Mouse (Mus musculus): ENCODE data around the gene Fen1. TPM values are rescaled to one million over a fixed set of nuclear protein-coding genes. Genes with fewer than 3 reads are reported as not detected.

Fen1 gene
- polyA plus RNA-seq, 1 experiment = 83.7 TPM

DNA sequence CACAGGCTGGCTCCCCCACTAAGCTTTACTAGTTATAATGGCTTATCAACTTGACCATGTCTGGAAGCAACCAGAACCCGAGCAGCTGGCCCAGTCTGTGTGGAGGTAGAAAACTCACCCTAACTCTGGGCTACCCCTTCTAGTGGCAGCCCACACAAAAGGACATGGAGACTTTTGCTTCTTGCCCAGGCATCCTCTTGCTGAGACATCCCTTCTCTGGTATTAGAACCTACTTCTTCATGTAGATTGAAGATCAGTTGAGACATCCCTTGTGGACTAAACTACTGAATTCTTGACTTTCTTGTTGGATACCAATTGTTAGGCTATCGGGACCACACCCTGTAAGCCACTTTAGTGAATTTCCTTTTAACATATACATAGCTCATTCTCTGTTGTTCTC, 5.7 kb downstream of the Fen1 start:
- H3K27me3 ChIP-seq (ENCODE audit: control insufficient read depth, insufficient read depth, insufficient read length) = no peaks in the 10 kb centered on the region
- H3K4me3 ChIP-seq (ENCODE audit: insufficient read depth, poor library complexity, severe bottlenecking) = no peak overlapping the region
- TF ChIP-seq MYOG (IDR thresholded peaks at IDR 0.05; ENCODE audit: control insufficient read depth, extremely low read depth, insufficient read length) (no peak), MAX (IDR thresholded peaks at IDR 0.05) (no peak), USF1 (IDR thresholded peaks at IDR 0.05; ENCODE audit: low read depth) (no peak), CTCF (IDR thresholded peaks at IDR 0.05; ENCODE audit: control insufficient read depth, insufficient read depth, insufficient read length) (no peak), FOSL1 (IDR thresholded peaks at IDR 0.05; ENCODE audit: insufficient read depth, low read length, poor library complexity, severe bottlenecking) (no peak), MYOD1 (IDR thresholded peaks at IDR 0.05; ENCODE audit: control insufficient read depth, insufficient read length, low read depth) (no peak), CEBPB (IDR thresholded peaks at IDR 0.05; ENCODE audit: low read depth) (no peak)
- peaks cover 27% of the 10 kb centered on the region for H3K79me3 ChIP-seq (ENCODE audit: low read depth)
- H3K36me3 ChIP-seq (ENCODE audit: control insufficient read depth, insufficient read depth) = peaks cover 77% of the 10 kb centered on the region
- H3K79me2 ChIP-seq (ENCODE audit: control insufficient read depth, insufficient read depth) = peaks cover 32% of the 10 kb centered on the region
- H3ac ChIP-seq (ENCODE audit: control insufficient read depth, insufficient read length, low read depth) = no peak overlapping the region

DNA sequence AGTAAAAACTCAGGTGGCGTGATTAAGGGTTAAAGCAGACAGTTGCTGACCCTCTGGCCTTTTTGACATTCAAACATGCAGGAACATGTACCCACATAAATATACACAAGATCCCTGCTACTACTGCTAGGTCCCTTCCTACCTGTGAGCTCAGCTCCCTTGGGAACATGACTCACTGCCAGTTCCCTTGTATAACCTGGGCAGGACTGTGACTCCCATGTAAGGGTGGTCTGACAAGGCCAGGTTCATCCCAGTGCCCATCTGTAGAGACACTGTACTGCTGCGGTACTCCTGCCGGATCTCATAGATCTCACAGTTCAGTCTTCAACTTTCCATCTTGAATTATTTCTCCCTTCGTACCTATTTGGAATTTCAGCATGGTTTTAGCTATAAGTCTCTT, 6.8 kb downstream of the Fen1 start:
- Histone ChIP-seq H3K79me3 (ENCODE audit: low read depth) (peaks cover 17% of the 10 kb centered on the region), H3ac (ENCODE audit: control insufficient read depth, insufficient read length, low read depth) (no peak overlapping the region), H3K79me2 (ENCODE audit: control insufficient read depth, insufficient read depth) (peaks cover 20% of the 10 kb centered on the region), H3K4me3 (ENCODE audit: insufficient read depth, poor library complexity, severe bottlenecking) (no peak overlapping the region), H3K36me3 (ENCODE audit: control insufficient read depth, insufficient read depth) (peaks cover 85% of the 10 kb centered on the region), H3K27me3 (ENCODE audit: control insufficient read depth, insufficient read depth, insufficient read length) (no peaks in the 10 kb centered on the region)
- TF ChIP-seq CEBPB (IDR thresholded peaks at IDR 0.05; ENCODE audit: low read depth) (no peak), CTCF (IDR thresholded peaks at IDR 0.05; ENCODE audit: control insufficient read depth, insufficient read depth, insufficient read length) (no peak), MYOG (IDR thresholded peaks at IDR 0.05; ENCODE audit: control insufficient read depth, extremely low read depth, insufficient read length) (no peak), MAX (IDR thresholded peaks at IDR 0.05) (no peak)

DNA sequence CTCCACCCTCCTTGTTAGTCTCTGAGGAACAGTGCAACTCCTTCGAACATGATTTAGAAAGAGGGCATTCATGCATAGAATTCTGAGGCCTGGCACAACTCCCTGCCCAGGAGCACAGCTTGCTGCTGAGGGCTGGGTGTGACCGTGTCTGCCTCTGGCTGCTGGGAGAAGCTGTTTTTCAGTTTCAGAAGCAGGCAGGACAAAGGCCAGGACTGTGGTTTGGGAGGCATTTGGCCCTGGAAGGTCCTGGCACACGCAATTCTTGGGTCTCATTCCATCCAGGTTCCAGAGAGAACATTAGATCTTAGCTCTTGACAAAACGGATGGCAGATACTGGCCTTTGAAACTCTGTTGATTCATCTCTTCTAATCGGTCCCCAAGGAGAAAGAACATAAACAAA, 8.7 kb downstream of the Fen1 start:
- H3K36me3 ChIP-seq (ENCODE audit: control insufficient read depth, insufficient read depth) = peaks cover 72% of the 10 kb centered on the region
- H3K79me2 ChIP-seq (ENCODE audit: control insufficient read depth, insufficient read depth) = peaks cover 1% of the 10 kb centered on the region
- no peaks in the 10 kb centered on the region for H3K27me3 ChIP-seq (ENCODE audit: control insufficient read depth, insufficient read depth, insufficient read length)
- H3ac ChIP-seq (ENCODE audit: control insufficient read depth, insufficient read length, low read depth) = no peak overlapping the region
- H3K4me3 ChIP-seq (ENCODE audit: insufficient read depth, poor library complexity, severe bottlenecking) = no peak overlapping the region
- H3K79me3 ChIP-seq (ENCODE audit: low read depth) = peaks cover 1% of the 10 kb centered on the region
- TF ChIP-seq CEBPB (IDR thresholded peaks at IDR 0.05; ENCODE audit: low read depth) = no peak
- TF ChIP-seq CTCF (IDR thresholded peaks at IDR 0.05; ENCODE audit: control insufficient read depth, insufficient read depth, insufficient read length) = no peak
- TF ChIP-seq MYOD1 (IDR thresholded peaks at IDR 0.05; ENCODE audit: control insufficient read depth, insufficient read length, low read depth) = no peak
- no peak for TF ChIP-seq FOSL1 (IDR thresholded peaks at IDR 0.05; ENCODE audit: insufficient read depth, low read length, poor library complexity, severe bottlenecking)
- TF ChIP-seq MAX (IDR thresholded peaks at IDR 0.05) = no peak

DNA sequence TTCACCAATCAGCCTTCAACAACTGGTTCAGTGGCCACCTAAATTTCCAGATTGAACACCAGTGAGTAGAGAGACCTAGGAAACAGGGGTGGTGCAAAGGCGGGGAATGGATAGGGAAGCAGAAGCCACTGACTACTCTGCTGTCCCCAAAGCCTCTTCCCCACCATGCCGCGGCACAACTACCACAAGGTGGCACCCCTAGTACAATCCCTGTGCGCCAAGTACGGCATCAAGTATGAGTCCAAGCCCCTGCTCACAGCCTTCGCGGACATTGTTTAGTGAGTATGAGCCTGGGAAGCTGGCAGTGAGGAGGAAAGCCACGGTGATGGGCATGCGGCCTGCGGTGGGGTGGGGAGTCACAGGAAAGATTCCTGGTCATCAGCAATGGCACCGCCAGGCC, 9.6 kb downstream of the Fen1 start:
- Histone ChIP-seq H3K79me2 (ENCODE audit: control insufficient read depth, insufficient read depth) (no peaks in the 10 kb centered on the region), H3K79me3 (ENCODE audit: low read depth) (no peaks in the 10 kb centered on the region), H3K27me3 (ENCODE audit: control insufficient read depth, insufficient read depth, insufficient read length) (no peaks in the 10 kb centered on the region), H3ac (ENCODE audit: control insufficient read depth, insufficient read length, low read depth) (no peak overlapping the region), H3K36me3 (ENCODE audit: control insufficient read depth, insufficient read depth) (peaks cover 71% of the 10 kb centered on the region), H3K4me3 (ENCODE audit: insufficient read depth, poor library complexity, severe bottlenecking) (no peak overlapping the region)
- TF ChIP-seq MAX (IDR thresholded peaks at IDR 0.05) = no peak
- TF ChIP-seq CEBPB (IDR thresholded peaks at IDR 0.05; ENCODE audit: low read depth) = no peak
- no peak for TF ChIP-seq USF1 (IDR thresholded peaks at IDR 0.05; ENCODE audit: low read depth)
- TF ChIP-seq MYOG (IDR thresholded peaks at IDR 0.05; ENCODE audit: control insufficient read depth, extremely low read depth, insufficient read length) = no peak

DNA sequence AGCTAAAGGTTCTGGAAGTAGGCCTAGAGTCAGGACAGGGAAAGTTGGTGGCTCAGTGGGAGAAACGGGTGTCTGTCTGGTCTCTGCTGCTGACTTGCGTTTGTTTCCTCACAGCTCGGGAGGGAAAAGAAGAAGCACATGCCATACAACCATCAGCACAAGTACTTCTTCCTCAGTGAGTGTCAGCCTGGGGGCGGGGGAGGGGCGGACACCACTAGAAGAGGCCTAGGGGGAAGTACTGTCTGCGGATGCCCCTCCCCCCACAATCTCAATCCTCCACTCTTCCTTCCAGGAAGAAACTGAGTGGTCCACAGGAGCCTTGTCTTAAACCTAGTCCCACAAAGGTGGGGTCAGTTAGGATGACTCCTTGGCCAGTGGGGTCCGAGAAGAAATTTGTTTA, 12.6 kb downstream of the Fen1 start:
- Histone ChIP-seq H3K79me3 (ENCODE audit: low read depth) (no peaks in the 10 kb centered on the region), H3K27me3 (ENCODE audit: control insufficient read depth, insufficient read depth, insufficient read length) (no peaks in the 10 kb centered on the region), H3K79me2 (ENCODE audit: control insufficient read depth, insufficient read depth) (peaks cover 1% of the 10 kb centered on the region), H3K4me3 (ENCODE audit: insufficient read depth, poor library complexity, severe bottlenecking) (no peak overlapping the region), H3K36me3 (ENCODE audit: control insufficient read depth, insufficient read depth) (peaks cover 73% of the 10 kb centered on the region), H3ac (ENCODE audit: control insufficient read depth, insufficient read length, low read depth) (no peak overlapping the region)
- TF ChIP-seq CEBPB (IDR thresholded peaks at IDR 0.05; ENCODE audit: low read depth) (no peak), MYOD1 (IDR thresholded peaks at IDR 0.05; ENCODE audit: control insufficient read depth, insufficient read length, low read depth) (no peak), MAX (IDR thresholded peaks at IDR 0.05) (no peak), CTCF (IDR thresholded peaks at IDR 0.05; ENCODE audit: control insufficient read depth, insufficient read depth, insufficient read length) (no peak), FOSL1 (IDR thresholded peaks at IDR 0.05; ENCODE audit: insufficient read depth, low read length, poor library complexity, severe bottlenecking) (no peak), MYOG (IDR thresholded peaks at IDR 0.05; ENCODE audit: control insufficient read depth, extremely low read depth, insufficient read length) (no peak), USF1 (IDR thresholded peaks at IDR 0.05; ENCODE audit: low read depth) (no peak)

DNA sequence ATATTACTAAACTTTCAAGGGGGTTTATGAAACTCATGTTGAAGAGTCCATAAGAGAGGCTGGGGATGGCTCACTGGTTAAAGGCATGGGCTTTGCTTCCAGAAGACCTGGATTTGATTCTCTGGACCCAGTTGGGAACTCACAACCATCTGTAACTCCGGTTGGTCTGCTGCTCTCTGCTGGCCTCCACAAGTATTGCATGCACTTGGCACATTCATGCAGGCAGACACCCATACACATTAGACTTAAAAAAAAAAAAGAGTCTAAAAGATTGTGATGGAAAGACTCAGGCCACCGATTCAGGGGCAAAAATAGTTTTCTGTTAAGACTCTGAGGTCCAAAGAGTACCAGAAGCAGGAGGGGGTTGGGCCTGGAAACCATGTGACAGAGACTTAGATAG, 13.2 kb downstream of the Fen1 start:
- Histone ChIP-seq H3K36me3 (ENCODE audit: control insufficient read depth, insufficient read depth) (peaks cover 76% of the 10 kb centered on the region), H3ac (ENCODE audit: control insufficient read depth, insufficient read length, low read depth) (no peak overlapping the region), H3K27me3 (ENCODE audit: control insufficient read depth, insufficient read depth, insufficient read length) (no peaks in the 10 kb centered on the region), H3K79me2 (ENCODE audit: control insufficient read depth, insufficient read depth) (peaks cover 7% of the 10 kb centered on the region), H3K79me3 (ENCODE audit: low read depth) (no peaks in the 10 kb centered on the region), H3K4me3 (ENCODE audit: insufficient read depth, poor library complexity, severe bottlenecking) (no peak overlapping the region)
- no peak for TF ChIP-seq USF1 (IDR thresholded peaks at IDR 0.05; ENCODE audit: low read depth)
- no peak for TF ChIP-seq MAX (IDR thresholded peaks at IDR 0.05)
- TF ChIP-seq CTCF (IDR thresholded peaks at IDR 0.05; ENCODE audit: control insufficient read depth, insufficient read depth, insufficient read length) = peak; percentile 44
- no peak for TF ChIP-seq MYOG (IDR thresholded peaks at IDR 0.05; ENCODE audit: control insufficient read depth, extremely low read depth, insufficient read length)
- no peak for TF ChIP-seq FOSL1 (IDR thresholded peaks at IDR 0.05; ENCODE audit: insufficient read depth, low read length, poor library complexity, severe bottlenecking)
- no peak for TF ChIP-seq MYOD1 (IDR thresholded peaks at IDR 0.05; ENCODE audit: control insufficient read depth, insufficient read length, low read depth)
- no peak for TF ChIP-seq CEBPB (IDR thresholded peaks at IDR 0.05; ENCODE audit: low read depth)

All from C2C12 (cell line).